Mouse (Mus musculus) small intestine, adult 2 months (tissue): ENCODE results near the gene Gm6685.

Source experiments
- CTCF ChIP-seq: fragments of 200-500 bp; IDR thresholded peaks from 2 replicates; pipeline ENCODE4 v1.5.1; 2012; ENCODE audit warnings: low read depth, mild to moderate bottlenecking, control low read depth, inconsistent platforms, low read length, moderate library complexity, mixed read lengths; ENCODE audit not compliant: insufficient replicate concordance, insufficient read length; ENCODE audit errors: extremely low read depth
- POLR2A ChIP-seq: fragments of 200-500 bp; IDR thresholded peaks from 2 replicates; pipeline ENCODE4 v1.6.1; 2012; ENCODE audit warnings: low read depth, mild to moderate bottlenecking, control low read depth, inconsistent platforms, low read length, moderate library complexity

- TF ChIP-seq POLR2A (no peak), CTCF (no peak)
Measured at GRCm38 (mm10) chr11:28307723-28308122, 31.9 kb downstream of the Gm6685 start.
